Mouse (Mus musculus) liver, embryonic 16.5 days (tissue): Measurements from ENCODE around the gene Asrgl1. TPM values are rescaled to one million over a fixed set of nuclear protein-coding genes. Genes with fewer than 3 reads are reported as not detected.
"Not testable (repeated sequence)": the region's sequence is repeated elsewhere in the genome, so short reads cannot be mapped to it uniquely, and the experiment has no call there.

Experiments
- ATAC-seq: fragments of 200-750 bp; cut with Nextera tagmentation; 2 replicates; pipeline ENCODE4 v1.8.0; 2017; ENCODE audit warnings: low read depth, mild to moderate bottlenecking, moderate number of reproducible peaks, moderate library complexity
- H3K27ac ChIP-seq: fragments of 300-500 bp; sonication (generic); 2 replicates; pipeline ENCODE4 v1.5.1; 2014; ENCODE audit warnings: mild to moderate bottlenecking, low read length
- H3K27me3 ChIP-seq: fragments of 300-500 bp; sonication (generic); 2 replicates; pipeline ENCODE4 v1.6.1; 2014; ENCODE audit warnings: low read depth, low read length, mixed read lengths; ENCODE audit not compliant: control insufficient read depth, insufficient read depth
- H3K36me3 ChIP-seq: fragments of 300-500 bp; sonication (generic); 2 replicates; pipeline ENCODE4 v1.6.1; 2014; ENCODE audit warnings: mild to moderate bottlenecking; ENCODE audit not compliant: control insufficient read depth, insufficient read depth
- H3K4me1 ChIP-seq: fragments of 300-500 bp; sonication (generic); 2 replicates; pipeline ENCODE4 v1.6.1; 2014; ENCODE audit warnings: low read depth, low read length, mixed read lengths; ENCODE audit not compliant: control insufficient read depth
- H3K4me2 ChIP-seq: fragments of 300-500 bp; sonication (generic); 2 replicates; pipeline ENCODE4 v1.6.1; 2014; ENCODE audit warnings: low read depth, low read length, mixed read lengths
- H3K4me3 ChIP-seq: fragments of 300-500 bp; sonication (generic); 2 replicates; pipeline ENCODE4 v1.5.1; 2014; ENCODE audit warnings: low read depth, mild to moderate bottlenecking, low read length
- H3K9ac ChIP-seq: fragments of 300-500 bp; sonication (generic); 2 replicates; pipeline ENCODE4 v1.6.1; 2014; ENCODE audit warnings: low read depth, low read length
- H3K9me3 ChIP-seq: fragments of 300-500 bp; sonication (generic); replicated peaks from 2 replicates; pipeline ENCODE4 v1.6.1; 2016; ENCODE audit warnings: low read length; ENCODE audit not compliant: control insufficient read depth
- WGBS: fragments of 180-500 bp; shearing (Covaris S2); extraction: QIAGEN DNeasy Blood & Tissue Kit; methylation state at CpG from one replicate; pipeline ENCODE4 v1.1.7; 2014; ENCODE audit not compliant: insufficient replicate concordance; 5-methylcytosine and 5-hydroxymethylcytosine counted together
- polyA plus RNA-seq: library from polyadenylated mRNA; unstranded; fragments of >200 nt; fragmentation: Nextera tagmentation; extraction: Ambion mirVana; gene quantifications from 2 replicates; pipeline ENCODE4 v1.2.1, GENCODE M21; 2015

Gene Asrgl1
- 6.4 and 8.0 TPM in 2 replicates for polyA plus RNA-seq

DNA sequence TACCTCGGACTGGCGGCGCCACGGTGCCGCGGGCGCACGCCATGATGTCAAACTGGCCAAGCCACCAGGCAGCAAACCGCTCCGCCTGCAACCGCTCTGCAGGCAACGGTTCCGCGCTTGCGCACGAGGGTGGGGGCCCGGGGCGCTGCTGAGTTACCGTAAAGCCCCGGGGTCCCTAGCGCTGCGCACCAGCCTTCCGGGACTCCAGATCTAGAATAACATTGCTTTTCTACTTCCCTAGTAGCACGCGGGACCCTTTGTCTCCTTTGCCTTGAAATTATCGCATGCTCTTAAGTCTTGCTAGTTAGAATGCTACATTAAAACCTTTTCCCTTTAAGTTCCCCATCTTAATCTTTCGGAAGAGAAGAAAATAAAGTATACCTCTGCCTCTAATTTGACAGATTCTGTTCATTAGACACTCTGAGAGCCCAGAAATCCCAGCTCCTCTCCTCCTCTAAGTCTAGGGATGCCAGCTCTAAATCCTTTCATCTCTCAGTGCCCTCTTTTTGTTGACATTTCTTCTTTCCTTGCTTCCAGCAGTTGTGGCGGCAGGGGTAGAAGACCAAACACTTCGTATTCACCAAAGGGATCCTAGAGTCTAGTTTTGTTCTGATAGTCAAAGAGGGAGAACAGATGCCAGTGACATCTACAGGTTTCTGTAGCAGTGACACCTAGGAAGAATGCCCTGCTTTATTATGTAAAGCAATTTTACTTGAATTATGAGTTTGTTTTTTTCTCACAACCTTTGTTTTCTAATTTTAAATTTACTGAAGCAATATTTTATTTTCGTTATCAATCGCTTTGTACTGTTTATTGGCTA lies at the start of gene Asrgl1:
Gene Asrgl1 (minus strand): TSS at position 125 of the 820 bp plus-strand sequence.
- H3K9me3 ChIP-seq: no peaks in the 10 kb centered on the region
- WGBS: 10% methylated on average over 31 of the region's 31 CpGs
- peak within 1 kb of the TSS; percentile 67 for H3K4me3 ChIP-seq
- H3K27ac ChIP-seq: no peak within 1 kb of the TSS
- peaks cover 11% of the 10 kb centered on the region; the same call in 1 of the 2 replicates for H3K4me1 ChIP-seq
- peak; percentile 91 for ATAC-seq
- no peaks in the 10 kb centered on the region for H3K36me3 ChIP-seq
- H3K4me2 ChIP-seq: peak within 1 kb of the TSS; percentile 84
- no peaks in the 10 kb centered on the region for H3K27me3 ChIP-seq
- peak within 1 kb of the TSS; percentile 52 for H3K9ac ChIP-seq

DNA sequence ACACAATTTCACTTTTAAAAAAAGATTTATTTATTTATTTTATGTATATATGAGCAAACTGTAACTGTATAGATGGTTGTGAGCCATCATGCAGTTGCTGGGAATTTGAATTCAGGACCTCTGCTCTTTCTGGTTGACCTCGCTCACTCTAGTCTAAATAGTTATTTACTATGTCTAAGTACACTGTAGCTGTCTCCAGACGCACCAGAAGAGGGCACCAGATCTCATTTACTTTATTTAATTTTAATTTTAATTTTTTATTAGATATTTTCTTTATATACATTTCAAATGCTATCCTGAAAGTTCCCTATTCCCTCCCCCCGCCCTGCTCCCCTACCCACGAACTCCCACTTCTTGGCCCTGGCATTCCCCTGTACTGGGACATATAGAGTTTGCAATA lies 10.8 kb upstream of the Asrgl1 start:
- Histone ChIP-seq H3K36me3 (no peaks in the 10 kb centered on the region), H3K4me1 (no peaks in the 10 kb centered on the region), H3K27ac (no peak overlapping the region), H3K4me3 (no peak overlapping the region), H3K27me3 (no peaks in the 10 kb centered on the region), H3K9me3 (no peaks in the 10 kb centered on the region), H3K9ac (no peak overlapping the region), H3K4me2 (no peak overlapping the region)
- ATAC-seq: no peak
- WGBS: 40% methylated on average over 4 of the region's 4 CpGs

DNA sequence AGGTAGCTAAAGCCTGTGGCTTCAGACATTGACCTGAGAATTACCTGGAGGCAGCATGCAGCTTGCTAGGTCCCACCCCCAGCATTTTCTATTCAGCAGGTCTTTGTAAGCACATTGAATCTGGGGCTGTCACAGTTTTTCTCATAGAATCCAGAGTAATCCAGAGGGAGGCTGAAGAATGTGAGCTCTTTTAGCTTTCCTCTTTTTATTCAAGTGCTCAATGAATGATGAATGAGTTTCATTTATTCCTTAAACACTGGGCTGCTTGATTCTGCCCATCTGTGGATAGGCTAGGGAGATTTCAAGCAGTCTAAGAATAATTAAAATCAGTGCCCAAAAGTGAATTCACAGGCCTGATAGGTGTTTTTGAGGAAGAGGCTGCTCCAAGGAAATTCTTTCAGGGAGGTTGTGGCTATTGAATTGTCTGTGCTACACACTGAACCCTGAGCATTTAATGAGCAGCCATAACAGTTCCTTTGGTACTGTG lies 8.2 kb upstream of the Asrgl1 start:
- Histone ChIP-seq H3K4me2 (no peak overlapping the region), H3K36me3 (no peaks in the 10 kb centered on the region), H3K27ac (no peak overlapping the region), H3K9me3 (no peaks in the 10 kb centered on the region), H3K9ac (no peak overlapping the region), H3K4me1 (no peaks in the 10 kb centered on the region), H3K4me3 (no peak overlapping the region), H3K27me3 (no peaks in the 10 kb centered on the region)
- no peak for ATAC-seq

GRCm38 (mm10) chr19:9143230-9143629 lies 7.8 kb upstream of the Asrgl1 start:
- H3K4me3 ChIP-seq: no peak overlapping the region
- ATAC-seq: no peak
- no peak overlapping the region for H3K4me2 ChIP-seq
- no peak overlapping the region for H3K9ac ChIP-seq
- H3K36me3 ChIP-seq: no peaks in the 10 kb centered on the region
- H3K4me1 ChIP-seq: no peaks in the 10 kb centered on the region
- H3K27ac ChIP-seq: no peak overlapping the region
- WGBS: 49% methylated on average over 2 of the region's 2 CpGs
- no peaks in the 10 kb centered on the region for H3K27me3 ChIP-seq
- H3K9me3 ChIP-seq: no peaks in the 10 kb centered on the region

DNA sequence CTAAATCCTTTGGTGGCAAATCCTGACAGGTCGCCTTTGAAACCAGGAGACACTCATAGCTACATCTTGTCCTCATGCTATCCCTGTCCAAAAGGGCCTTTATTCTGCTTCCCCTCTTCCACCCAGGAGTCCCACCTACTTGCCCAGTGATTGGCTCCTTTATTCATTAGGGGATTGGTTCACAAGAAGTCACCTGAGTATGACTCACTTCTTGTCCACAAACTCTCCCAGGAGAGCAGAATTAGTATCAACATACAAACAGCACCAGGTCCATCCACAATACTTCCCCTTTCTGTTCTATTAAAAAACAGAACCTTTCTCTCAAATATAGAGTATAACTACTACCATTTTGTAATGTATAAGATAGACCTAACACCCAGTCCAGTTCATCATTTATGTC lies 4.9 kb upstream of the Asrgl1 start:
- H3K9ac ChIP-seq, H3K27ac ChIP-seq, H3K4me2 ChIP-seq, H3K4me3 ChIP-seq, H3K27me3 ChIP-seq, H3K9me3 ChIP-seq, H3K4me1 ChIP-seq, ATAC-seq, H3K36me3 ChIP-seq: not testable (repeated sequence)
- WGBS: 52% methylated on average over 1 of the region's 1 CpGs

DNA sequence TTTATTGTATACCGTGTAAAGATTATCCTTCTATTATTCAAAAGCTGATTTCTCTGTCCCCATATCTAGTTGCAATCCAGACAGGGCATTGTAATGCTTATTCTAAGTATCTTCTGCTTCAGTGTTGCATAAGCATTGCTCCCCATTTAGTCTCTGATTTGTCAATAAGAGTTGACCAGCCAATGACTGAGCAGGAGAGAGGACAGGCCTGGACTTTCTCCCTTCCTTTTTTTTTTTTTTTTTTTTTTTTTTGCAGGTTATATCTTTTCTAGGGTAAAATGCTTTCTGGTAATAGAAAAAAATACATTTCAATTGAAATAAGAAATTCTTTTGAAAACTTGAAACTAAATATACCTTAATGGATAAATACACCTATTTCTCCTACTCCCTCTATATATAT lies 1.7 kb upstream of the Asrgl1 start:
- no peaks in the 10 kb centered on the region for H3K36me3 ChIP-seq
- no peaks in the 10 kb centered on the region for H3K9me3 ChIP-seq
- H3K27ac ChIP-seq: no peak overlapping the region
- H3K4me3 ChIP-seq: no peak overlapping the region
- ATAC-seq: peak; percentile 53; the same call in 1 of the 2 replicates
- H3K27me3 ChIP-seq: no peaks in the 10 kb centered on the region
- 91% methylated on average over 1 of the region's 1 CpGs for WGBS
- no peak overlapping the region for H3K9ac ChIP-seq
- H3K4me1 ChIP-seq: peaks cover 11% of the 10 kb centered on the region; the same call in 1 of the 2 replicates
- H3K4me2 ChIP-seq: no peak overlapping the region

- Histone ChIP-seq H3K9ac (peak overlapping the region; percentile 52), H3K36me3 (no peaks in the 10 kb centered on the region), H3K4me1 (peaks cover 11% of the 10 kb centered on the region; the same call in 1 of the 2 replicates), H3K4me3 (peak overlapping the region; percentile 67), H3K27me3 (no peaks in the 10 kb centered on the region), H3K9me3 (no peaks in the 10 kb centered on the region), H3K27ac (no peak overlapping the region), H3K4me2 (peak overlapping the region; percentile 84)
- under 1% methylated on average over 36 of the region's 37 CpGs for WGBS
- ATAC-seq: peak; percentile 38
Measured at GRCm38 (mm10) chr19:9134746-9135511, 507 bp downstream of the Asrgl1 start.

DNA sequence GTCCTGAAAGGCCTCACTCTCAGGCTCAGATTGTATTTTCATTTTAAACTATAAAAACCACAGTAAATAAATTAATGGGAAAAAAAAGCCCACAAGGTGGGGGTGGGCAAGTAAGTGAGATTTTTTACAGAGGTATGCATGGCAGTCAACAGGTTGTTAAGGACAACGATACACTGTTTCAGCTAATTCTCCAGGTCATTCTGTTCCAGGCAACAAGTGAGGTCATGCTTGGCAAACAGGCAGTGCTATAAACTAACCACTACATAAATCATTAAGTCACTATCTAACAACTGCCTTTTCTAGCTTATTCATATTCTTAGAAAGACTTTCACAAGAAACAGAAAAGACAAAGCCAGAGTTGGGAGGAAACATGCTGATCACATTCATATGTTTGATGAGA lies 5.4 kb downstream of the Asrgl1 start:
- ATAC-seq: no peak
- H3K9ac ChIP-seq: no peak overlapping the region
- H3K4me1 ChIP-seq: peaks cover 8% of the 10 kb centered on the region; the same call in 1 of the 2 replicates
- no peak overlapping the region for H3K4me3 ChIP-seq
- H3K4me2 ChIP-seq: no peak overlapping the region
- WGBS: 68% methylated on average over 1 of the region's 1 CpGs
- H3K36me3 ChIP-seq: no peaks in the 10 kb centered on the region
- no peaks in the 10 kb centered on the region for H3K9me3 ChIP-seq
- no peak overlapping the region for H3K27ac ChIP-seq
- H3K27me3 ChIP-seq: no peaks in the 10 kb centered on the region
